Mouse (Mus musculus) CH12.LX (cell line): ENCODE results near the gene Cap1.

ENCODE experiments used
- CTCF ChIP-seq, 2 experiments: IDR thresholded peaks in 1 of 2; conservative IDR thresholded peaks in 1 of 2; 2 replicates each; pipeline ENCODE4 v1.5.1; 2011 to 2012; ENCODE audit warnings: low read depth in 2 of 2, low read length in 2 of 2, improper control_type of control experiment in 1 of 2, inconsistent platforms in 1 of 2, mild to moderate bottlenecking in 1 of 2, moderate library complexity in 1 of 2
- E2F4 ChIP-seq: IDR thresholded peaks from 2 replicates; pipeline ENCODE4 v1.6.1; 2011; ENCODE audit warnings: low read depth, low read length, improper control_type of control experiment; ENCODE audit not compliant: insufficient replicate concordance
- ELF1 ChIP-seq: IDR thresholded peaks from 2 replicates; pipeline ENCODE4 v1.6.1; 2014; ENCODE audit warnings: low read depth, mild to moderate bottlenecking, inconsistent platforms, low read length, improper control_type of control experiment
- TBP ChIP-seq: conservative IDR thresholded peaks from 2 replicates; pipeline ENCODE4 v1.6.1; 2011; ENCODE audit warnings: low read depth, low read length, improper control_type of control experiment
- USF1 ChIP-seq: IDR thresholded peaks from 2 replicates; pipeline ENCODE4 v1.6.1; 2014; ENCODE audit warnings: low read depth, mild to moderate bottlenecking, inconsistent platforms, low read length, improper control_type of control experiment

- TF ChIP-seq ELF1 (no peak), USF1 (no peak), E2F4 (no peak), TBP (no peak), CTCF (conservative IDR thresholded peaks at IDR 0.05 in 1 of 2, IDR thresholded peaks at IDR 0.05 in 1 of 2; ENCODE audit: low read depth in 2 of 2, low read length in 2 of 2) (no peak)
These were observed 34.3 kb downstream of the Cap1 start for GRCm38 (mm10) chr4:122851535-122851934.
